Mouse (Mus musculus): Measurements from ENCODE around the gene Gnmt.

Gnmt gene

GRCm38 (mm10) chr17:46725731-46726645, 3.0 kb downstream of the Gnmt start:
- DNase-seq (ENCODE audit: low read depth, low spot score), result no peak

GRCm38 (mm10) chr17:46725273-46725672, 3.7 kb downstream of the Gnmt start:
- H3K27me3 ChIP-seq (ENCODE audit: control insufficient read depth, insufficient read depth, low read length, poor library complexity, severe bottlenecking), result no peaks in the 10 kb centered on the region
- peak; percentile 73 for DNase-seq (ENCODE audit: low read depth, low spot score)
- H3K36me3 ChIP-seq (ENCODE audit: control insufficient read depth, insufficient read depth, low read length, poor library complexity, severe bottlenecking), result peaks cover 5% of the 10 kb centered on the region; the same call in 1 of the 2 replicates

More at GRCm38 (mm10) chr17:46725731-46726645, 3.0 kb downstream of the Gnmt start:
- Histone ChIP-seq H3K27me3 (ENCODE audit: control insufficient read depth, insufficient read depth, low read length, poor library complexity, severe bottlenecking) (no peaks in the 10 kb centered on the region), H3K36me3 (ENCODE audit: control insufficient read depth, insufficient read depth, low read length, poor library complexity, severe bottlenecking) (peaks cover 5% of the 10 kb centered on the region; the same call in 1 of the 2 replicates)

GRCm38 (mm10) chr17:46724477-46725084, 4.4 kb downstream of the Gnmt start:
- no peak for DNase-seq (ENCODE audit: low read depth, low spot score)
- peaks cover 5% of the 10 kb centered on the region; the same call in 1 of the 2 replicates for H3K36me3 ChIP-seq (ENCODE audit: control insufficient read depth, insufficient read depth, low read length, poor library complexity, severe bottlenecking)
- H3K27me3 ChIP-seq (ENCODE audit: control insufficient read depth, insufficient read depth, low read length, poor library complexity, severe bottlenecking), result no peaks in the 10 kb centered on the region

- H3K36me3 ChIP-seq (ENCODE audit: control insufficient read depth, insufficient read depth, low read length, poor library complexity, severe bottlenecking), result peaks cover 7% of the 10 kb centered on the region; the same call in 1 of the 2 replicates
- DNase-seq (ENCODE audit: low read depth, low spot score), result no peak
- no peaks in the 10 kb centered on the region for H3K27me3 ChIP-seq (ENCODE audit: control insufficient read depth, insufficient read depth, low read length, poor library complexity, severe bottlenecking)
These were observed 7.9 kb downstream of the Gnmt start for GRCm38 (mm10) chr17:46721077-46721476.

GRCm38 (mm10) chr17:46714756-46715481, 14.0 kb downstream of the Gnmt start:
- DNase-seq (ENCODE audit: low read depth, low spot score), result no peak
- Histone ChIP-seq H3K27me3 (ENCODE audit: control insufficient read depth, insufficient read depth, low read length, poor library complexity, severe bottlenecking) (no peaks in the 10 kb centered on the region), H3K36me3 (ENCODE audit: control insufficient read depth, insufficient read depth, low read length, poor library complexity, severe bottlenecking) (peaks cover 11% of the 10 kb centered on the region)

- DNase-seq (ENCODE audit: low read depth, low spot score), result no peak
- H3K36me3 ChIP-seq (ENCODE audit: control insufficient read depth, insufficient read depth, low read length, poor library complexity, severe bottlenecking), result peaks cover 9% of the 10 kb centered on the region
- no peaks in the 10 kb centered on the region for H3K27me3 ChIP-seq (ENCODE audit: control insufficient read depth, insufficient read depth, low read length, poor library complexity, severe bottlenecking)
These were observed 15.1 kb downstream of the Gnmt start for GRCm38 (mm10) chr17:46713849-46714248.

- DNase-seq (ENCODE audit: low read depth, low spot score), result no peak
- Histone ChIP-seq H3K36me3 (ENCODE audit: control insufficient read depth, insufficient read depth, low read length, poor library complexity, severe bottlenecking) (peaks cover 9% of the 10 kb centered on the region), H3K27me3 (ENCODE audit: control insufficient read depth, insufficient read depth, low read length, poor library complexity, severe bottlenecking) (no peaks in the 10 kb centered on the region)
These were observed 16.5 kb downstream of the Gnmt start for GRCm38 (mm10) chr17:46712442-46712841.

- no peaks in the 10 kb centered on the region for H3K27me3 ChIP-seq (ENCODE audit: control insufficient read depth, insufficient read depth, low read length, poor library complexity, severe bottlenecking)
- H3K36me3 ChIP-seq (ENCODE audit: control insufficient read depth, insufficient read depth, low read length, poor library complexity, severe bottlenecking), result peaks cover 9% of the 10 kb centered on the region
- no peak for DNase-seq (ENCODE audit: low read depth, low spot score)
These were observed 17.2 kb downstream of the Gnmt start for GRCm38 (mm10) chr17:46711612-46712271.

GRCm38 (mm10) chr17:46710959-46711597, 17.9 kb downstream of the Gnmt start, which contains the start of gene Pex6:
Gene Pex6 (plus strand): TSS chr17:46711463.
- peaks cover 9% of the 10 kb centered on the region for H3K36me3 ChIP-seq (ENCODE audit: control insufficient read depth, insufficient read depth, low read length, poor library complexity, severe bottlenecking)
- H3K27me3 ChIP-seq (ENCODE audit: control insufficient read depth, insufficient read depth, low read length, poor library complexity, severe bottlenecking), result no peaks in the 10 kb centered on the region
- DNase-seq (ENCODE audit: low read depth, low spot score), result peak; percentile 93

GRCm38 (mm10) chr17:46706375-46707089, 22.4 kb downstream of the Gnmt start:
- Histone ChIP-seq H3K27me3 (ENCODE audit: control insufficient read depth, insufficient read depth, low read length, poor library complexity, severe bottlenecking) (no peaks in the 10 kb centered on the region), H3K36me3 (ENCODE audit: control insufficient read depth, insufficient read depth, low read length, poor library complexity, severe bottlenecking) (no peaks in the 10 kb centered on the region)
- no peak for DNase-seq (ENCODE audit: low read depth, low spot score)

GRCm38 (mm10) chr17:46704887-46705835, 23.8 kb downstream of the Gnmt start, which contains the start of gene Ppp2r5d:
Gene Ppp2r5d (minus strand): TSS chr17:46705111.
- DNase-seq (ENCODE audit: low read depth, low spot score), result peak; percentile 96

GRCm38 (mm10) chr17:46703971-46704886, 24.7 kb downstream of the Gnmt start:
- Histone ChIP-seq H3K36me3 (ENCODE audit: control insufficient read depth, insufficient read depth, low read length, poor library complexity, severe bottlenecking) (no peaks in the 10 kb centered on the region), H3K27me3 (ENCODE audit: control insufficient read depth, insufficient read depth, low read length, poor library complexity, severe bottlenecking) (no peaks in the 10 kb centered on the region)
- DNase-seq (ENCODE audit: low read depth, low spot score), result peak; percentile 18

More at GRCm38 (mm10) chr17:46704887-46705835, 23.8 kb downstream of the Gnmt start, which contains the start of gene Ppp2r5d:
- Histone ChIP-seq H3K36me3 (ENCODE audit: control insufficient read depth, insufficient read depth, low read length, poor library complexity, severe bottlenecking) (no peaks in the 10 kb centered on the region), H3K27me3 (ENCODE audit: control insufficient read depth, insufficient read depth, low read length, poor library complexity, severe bottlenecking) (no peaks in the 10 kb centered on the region)
